Mouse (Mus musculus): ENCODE data around the gene Sox5.
A peak's percentile ranks its signal among the peaks of the same experiment; 100 is the strongest.

Sox5 gene

GRCm38 (mm10) chr6:144105645-144106044 lies 676.1 kb downstream of the Sox5 start:
- no peak for ATAC-seq (ENCODE audit: low TSS enrichment)

- ATAC-seq (ENCODE audit: low TSS enrichment), result no peak
Measured at GRCm38 (mm10) chr6:144103612-144104011, 678.2 kb downstream of the Sox5 start.

GRCm38 (mm10) chr6:144100852-144101251 lies 680.9 kb downstream of the Sox5 start:
- no peak for ATAC-seq (ENCODE audit: low TSS enrichment)

- peak; percentile 94 for ATAC-seq (ENCODE audit: low TSS enrichment)
Measured at GRCm38 (mm10) chr6:144098119-144098518, 683.7 kb downstream of the Sox5 start.

- peak; percentile 50; the same call in 1 of the 2 replicates for ATAC-seq (ENCODE audit: low TSS enrichment)
Measured at GRCm38 (mm10) chr6:144088256-144088655, 693.5 kb downstream of the Sox5 start.

GRCm38 (mm10) chr6:144086096-144086810 lies 695.5 kb downstream of the Sox5 start:
- no peak for ATAC-seq (ENCODE audit: low TSS enrichment)

- ATAC-seq (ENCODE audit: low TSS enrichment), result no peak
Measured at GRCm38 (mm10) chr6:144082297-144082696, 699.5 kb downstream of the Sox5 start.

GRCm38 (mm10) chr6:144077826-144078225 lies 704.0 kb downstream of the Sox5 start:
- no peak for ATAC-seq (ENCODE audit: low TSS enrichment)

- ATAC-seq (ENCODE audit: low TSS enrichment), result peak; percentile 74
Measured at GRCm38 (mm10) chr6:144076376-144076775, 705.4 kb downstream of the Sox5 start.

GRCm38 (mm10) chr6:144075327-144075941 lies 706.3 kb downstream of the Sox5 start:
- ATAC-seq (ENCODE audit: low TSS enrichment), result no peak

- peak; percentile 64 for ATAC-seq (ENCODE audit: low TSS enrichment)
Measured at GRCm38 (mm10) chr6:144074826-144075225, 707.0 kb downstream of the Sox5 start.

GRCm38 (mm10) chr6:144070461-144070860 lies 711.3 kb downstream of the Sox5 start:
- ATAC-seq (ENCODE audit: low TSS enrichment), result no peak

GRCm38 (mm10) chr6:144067491-144067890 lies 714.3 kb downstream of the Sox5 start:
- ATAC-seq (ENCODE audit: low TSS enrichment), result no peak

- ATAC-seq (ENCODE audit: low TSS enrichment), result no peak
Measured at GRCm38 (mm10) chr6:144062428-144062827, 719.3 kb downstream of the Sox5 start.

- ATAC-seq (ENCODE audit: low TSS enrichment), result no peak
Measured at GRCm38 (mm10) chr6:144061814-144062213, 720.0 kb downstream of the Sox5 start.

- no peak for ATAC-seq (ENCODE audit: low TSS enrichment)
Measured at GRCm38 (mm10) chr6:144057098-144057632, 724.6 kb downstream of the Sox5 start.

- ATAC-seq (ENCODE audit: low TSS enrichment), result peak; percentile 88
Measured at GRCm38 (mm10) chr6:144056252-144057097, 725.3 kb downstream of the Sox5 start.

GRCm38 (mm10) chr6:144052487-144052886 lies 729.3 kb downstream of the Sox5 start:
- ATAC-seq (ENCODE audit: low TSS enrichment), result no peak

GRCm38 (mm10) chr6:144051316-144051715 lies 730.5 kb downstream of the Sox5 start:
- no peak for ATAC-seq (ENCODE audit: low TSS enrichment)

GRCm38 (mm10) chr6:144048201-144048924 lies 733.4 kb downstream of the Sox5 start:
- no peak for ATAC-seq (ENCODE audit: low TSS enrichment)

- ATAC-seq (ENCODE audit: low TSS enrichment), result peak; percentile 56
Measured at GRCm38 (mm10) chr6:144045503-144045902, 736.3 kb downstream of the Sox5 start.

- ATAC-seq (ENCODE audit: low TSS enrichment), result no peak
Measured at GRCm38 (mm10) chr6:144044381-144044780, 737.4 kb downstream of the Sox5 start.
